Mouse (Mus musculus) myocyte (in vitro differentiated cells): ENCODE results near the gene Klhdc9.

Experiments
- CEBPB ChIP-seq: IDR thresholded peaks from 2 replicates; pipeline ENCODE4 v1.6.1; 2011; ENCODE audit warnings: mild to moderate bottlenecking, moderate library complexity; ENCODE audit not compliant: poor library complexity, insufficient read depth, severe bottlenecking
- E2F4 ChIP-seq: IDR thresholded peaks from one replicate; pipeline ENCODE4 v1.6.1; 2011; ENCODE audit warnings: mild to moderate bottlenecking, control low read depth, moderate library complexity; ENCODE audit not compliant: insufficient read depth
- MAX ChIP-seq: IDR thresholded peaks from one replicate; pipeline ENCODE4 v1.6.1; 2011; ENCODE audit warnings: low read depth, mild to moderate bottlenecking, control low read depth
- MYOD1 ChIP-seq, 3 experiments: IDR thresholded peaks; one replicate each; pipeline ENCODE4 v1.6.1; 2011; ENCODE audit warnings: control low read depth in 2 of 3, low read depth in 2 of 3, mild to moderate bottlenecking in 2 of 3, moderate library complexity in 1 of 3; ENCODE audit not compliant: insufficient read length in 2 of 3, control insufficient read depth in 1 of 3
- MYOG ChIP-seq, 3 experiments: IDR thresholded peaks; one replicate each; pipeline ENCODE4 v1.6.1; 2011; ENCODE audit warnings: control low read depth in 2 of 3, low read depth in 2 of 3, mild to moderate bottlenecking in 2 of 3; ENCODE audit not compliant: insufficient read length in 2 of 3, control insufficient read depth in 1 of 3, insufficient read depth in 1 of 3
- POLR2A ChIP-seq: IDR thresholded peaks from one replicate; pipeline ENCODE4 v1.6.1; 2011; ENCODE audit warnings: low read depth, mild to moderate bottlenecking, control low read depth, moderate library complexity; ENCODE audit not compliant: insufficient read length
- POLR2AphosphoS2 ChIP-seq: IDR thresholded peaks from one replicate; pipeline ENCODE4 v1.6.1; 2011; ENCODE audit warnings: low read depth, control low read depth; ENCODE audit not compliant: insufficient read length
- REST ChIP-seq: IDR thresholded peaks from one replicate; pipeline ENCODE4 v1.6.1; 2011; ENCODE audit warnings: mild to moderate bottlenecking, control low read depth, moderate library complexity; ENCODE audit not compliant: insufficient read depth, insufficient read length
- SRF ChIP-seq: IDR thresholded peaks from one replicate; pipeline ENCODE4 v1.6.1; 2011; ENCODE audit warnings: low read depth; ENCODE audit not compliant: control insufficient read depth, insufficient read length
- TCF12 ChIP-seq: IDR thresholded peaks from one replicate; pipeline ENCODE4 v1.6.1; 2011; ENCODE audit warnings: mild to moderate bottlenecking, control low read depth; ENCODE audit not compliant: poor library complexity, insufficient read depth, severe bottlenecking
- TCF3 ChIP-seq: IDR thresholded peaks from one replicate; pipeline ENCODE4 v1.6.1; 2011; ENCODE audit warnings: low read depth, control low read depth; ENCODE audit not compliant: insufficient read length
- USF1 ChIP-seq: IDR thresholded peaks from one replicate; pipeline ENCODE4 v1.6.1; 2011; ENCODE audit warnings: low read depth, mild to moderate bottlenecking, control low read depth, moderate library complexity

DNA sequence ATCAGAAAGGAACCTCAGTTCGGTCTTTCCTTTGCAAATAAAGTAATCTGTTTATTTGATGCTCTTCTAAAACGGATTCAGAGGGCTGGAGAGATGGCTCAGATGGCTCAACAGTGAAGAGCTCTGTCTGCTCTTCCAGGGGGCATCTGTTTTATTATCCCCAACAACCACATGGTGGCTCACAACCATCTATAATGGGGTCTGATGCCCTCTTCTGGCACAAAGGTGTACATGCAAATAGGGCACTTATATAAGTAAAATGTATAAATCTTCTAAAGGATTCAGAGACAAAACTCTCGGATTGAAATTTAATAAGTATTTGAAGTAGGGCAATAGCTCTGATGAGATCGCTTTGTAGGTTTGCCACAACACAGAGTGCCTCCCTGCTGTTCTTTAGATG, 2.2 kb downstream of the Klhdc9 start:
- TF ChIP-seq POLR2A (no peak), USF1 (no peak), MAX (no peak), POLR2AphosphoS2 (no peak), E2F4 (no peak), MYOG (IDR thresholded peaks at IDR 0.05; ENCODE audit: control insufficient read depth in 1 of 3, insufficient read depth in 1 of 3, insufficient read length in 2 of 3, low read depth in 2 of 3) (no peak), MYOD1 (IDR thresholded peaks at IDR 0.05; ENCODE audit: control insufficient read depth in 1 of 3, insufficient read length in 2 of 3, low read depth in 2 of 3) (no peak), TCF12 (no peak), SRF (no peak), CEBPB (no peak), REST (no peak), TCF3 (no peak)
